Mouse (Mus musculus) bone marrow macrophage, adult 2 months (primary cell): Measurements from ENCODE around the gene Gm30191.

ENCODE experiments used
- CTCF ChIP-seq: IDR thresholded peaks from 2 replicates; pipeline ENCODE4 v1.5.1; 2012; ENCODE audit warnings: low read depth, mild to moderate bottlenecking, low read length, moderate library complexity
- POLR2A ChIP-seq: IDR thresholded peaks from 2 replicates; pipeline ENCODE4 v1.6.1; 2012; ENCODE audit warnings: mild to moderate bottlenecking, low read depth, low read length, borderline replicate concordance

GRCm38 (mm10) chr4:134254835-134255234, 8.1 kb downstream of the Gm30191 start:
- no peak for TF ChIP-seq POLR2A
- TF ChIP-seq CTCF: no peak
